Mouse (Mus musculus) G1E (cell line): ENCODE measurements around the gene Spink4. TPM values are rescaled to one million over a fixed set of nuclear protein-coding genes. Genes with fewer than 3 reads are reported as not detected.
A peak's percentile ranks its signal among the peaks of the same experiment; 100 is the strongest.

Experiments used
- ATAC-seq: 2 replicates; pipeline ENCODE4 v1.8.0; 2016; ENCODE audit warnings: mild to moderate bottlenecking; ENCODE audit not compliant: insufficient number of reproducible peaks, poor library complexity, low FRiP score, severe bottlenecking; ENCODE audit errors: extremely low read depth
- DNase-seq: peaks from one replicate; pipeline ENCODE4 v3.0.0; 2012; ENCODE audit warnings: low spot score
- H3K27me3 ChIP-seq: 2 replicates; pipeline ENCODE4 v1.6.1; 2012; ENCODE audit warnings: mild to moderate bottlenecking, low read length, inconsistent platforms; ENCODE audit not compliant: insufficient read depth
- H3K36me3 ChIP-seq: replicated peaks from 2 replicates; pipeline ENCODE3; 2012; ENCODE audit warnings: mild to moderate bottlenecking, inconsistent platforms
- H3K4me1 ChIP-seq: 2 replicates; pipeline ENCODE4 v1.6.1; 2012; ENCODE audit warnings: low read depth, low read length, inconsistent platforms, mixed read lengths; ENCODE audit not compliant: insufficient read depth
- H3K4me3 ChIP-seq: 2 replicates; pipeline ENCODE4 v1.5.1; 2012; ENCODE audit warnings: low read depth, mild to moderate bottlenecking, inconsistent platforms, low read length, moderate library complexity, mixed read lengths
- H3K9me3 ChIP-seq: replicated peaks from 2 replicates; pipeline ENCODE4 v1.6.1; 2012; ENCODE audit warnings: inconsistent platforms
- CTCF ChIP-seq: IDR thresholded peaks from 2 replicates; pipeline ENCODE4 v1.5.1; 2012; ENCODE audit warnings: low read depth, low read length, inconsistent platforms, mixed read lengths
- GATA1 ChIP-seq: IDR thresholded peaks from 2 replicates; pipeline ENCODE4 v1.6.1; 2012; ENCODE audit warnings: borderline replicate concordance, low read length, inconsistent platforms, mixed read lengths
- GATA2 ChIP-seq: IDR thresholded peaks from 2 replicates; pipeline ENCODE4 v1.6.1; 2012; ENCODE audit warnings: low read depth, low read length, inconsistent platforms, borderline replicate concordance
- POLR2AphosphoS5 ChIP-seq: IDR thresholded peaks from 2 replicates; pipeline ENCODE4 v1.6.1; 2012; ENCODE audit warnings: low read depth, low read length, inconsistent platforms; ENCODE audit not compliant: insufficient replicate concordance
- TAL1 ChIP-seq: conservative IDR thresholded peaks from 2 replicates; pipeline ENCODE4 v1.6.1; 2012; ENCODE audit warnings: low read depth, low read length, inconsistent platforms, mixed read lengths
- polyA plus RNA-seq: library from polyadenylated mRNA; stranded (reverse); fragments of >175 nt; gene quantifications from 2 replicates; pipeline ENCODE4 v1.2.3, GENCODE M21; 2012
- total RNA-seq, 2 experiments: library from RNA; stranded (forward) in 1 of 2; stranded (reverse) in 1 of 2; fragments of 200-1000 nt in 1 of 2; fragments of >200 nt in 1 of 2; fragmentation: Nextera tagmentation in 1 of 2; gene quantifications; 2 replicates each; pipeline ENCODE4 v1.2.3; 2014 to 2017

Spink4 gene
- total and polyA plus RNA-seq, 3 experiments = not detected

- Histone ChIP-seq H3K4me3 (no peak overlapping the region), H3K4me1 (peaks cover 34% of the 10 kb centered on the region), H3K9me3 (no peaks in the 10 kb centered on the region), H3K36me3 (peaks cover 65% of the 10 kb centered on the region), H3K27me3 (no peaks in the 10 kb centered on the region)
- DNase-seq (no peak), ATAC-seq (no peak)
- TF ChIP-seq TAL1 (no peak), GATA1 (no peak)
Measured at GRCm38 (mm10) chr4:40969161-40969560, 49.3 kb downstream of the Spink4 start.

GRCm38 (mm10) chr4:40969781-40970591 is 50.1 kb downstream of the Spink4 start:
- Histone ChIP-seq H3K27me3 (no peaks in the 10 kb centered on the region), H3K9me3 (no peaks in the 10 kb centered on the region), H3K4me3 (peak overlapping the region; percentile 99), H3K36me3 (peaks cover 64% of the 10 kb centered on the region), H3K4me1 (peaks cover 39% of the 10 kb centered on the region)
- no peak for ATAC-seq
- DNase-seq = peak; percentile 14
- TF ChIP-seq POLR2AphosphoS5 = no peak
- TF ChIP-seq TAL1 = no peak
- no peak for TF ChIP-seq GATA1
- TF ChIP-seq GATA2 = no peak
- TF ChIP-seq CTCF = no peak

- DNase-seq (no peak), ATAC-seq (peak; percentile 11; the same call in 1 of the 2 replicates)
- peaks cover 43% of the 10 kb centered on the region for H3K4me1 ChIP-seq
- H3K4me3 ChIP-seq = peak overlapping the region; percentile 99
- no peaks in the 10 kb centered on the region for H3K27me3 ChIP-seq
- TF ChIP-seq POLR2AphosphoS5 (no peak), CTCF (no peak), GATA1 (no peak), GATA2 (no peak), TAL1 (no peak)
- H3K36me3 ChIP-seq = peaks cover 64% of the 10 kb centered on the region
- no peaks in the 10 kb centered on the region for H3K9me3 ChIP-seq
Measured at GRCm38 (mm10) chr4:40970592-40970841, 50.7 kb downstream of the Spink4 start.

- DNase-seq (peak; percentile 92), ATAC-seq (peak; percentile 75)
- peak within 1 kb of the TSS; percentile 99 for H3K4me3 ChIP-seq
- H3K27me3 ChIP-seq = no peaks in the 10 kb centered on the region
- H3K36me3 ChIP-seq = peaks cover 64% of the 10 kb centered on the region
- H3K4me1 ChIP-seq = peaks cover 47% of the 10 kb centered on the region
- no peaks in the 10 kb centered on the region for H3K9me3 ChIP-seq
- TF ChIP-seq GATA1 (no peak), GATA2 (no peak), POLR2AphosphoS5 (no peak)
Measured at GRCm38 (mm10) chr4:40970842-40971701, 51.2 kb downstream of the Spink4 start, which contains the start of gene Nfx1. TSS of gene Nfx1 (plus strand) at chr4:40970906.

GRCm38 (mm10) chr4:40971744-40972143 is 51.9 kb downstream of the Spink4 start:
- H3K36me3 ChIP-seq = peaks cover 64% of the 10 kb centered on the region
- TF ChIP-seq GATA1 (no peak), TAL1 (no peak), POLR2AphosphoS5 (no peak), GATA2 (no peak), CTCF (peak; percentile 76)
- H3K27me3 ChIP-seq = no peaks in the 10 kb centered on the region
- ATAC-seq = peak; percentile 12; the same call in 1 of the 2 replicates
- peak overlapping the region; percentile 99 for H3K4me3 ChIP-seq
- peak; percentile 43 for DNase-seq
- peaks cover 49% of the 10 kb centered on the region for H3K4me1 ChIP-seq
- H3K9me3 ChIP-seq = no peaks in the 10 kb centered on the region

GRCm38 (mm10) chr4:40974011-40974410 is 54.2 kb downstream of the Spink4 start:
- Histone ChIP-seq H3K27me3 (no peaks in the 10 kb centered on the region), H3K9me3 (no peaks in the 10 kb centered on the region), H3K4me1 (peaks cover 67% of the 10 kb centered on the region), H3K36me3 (peaks cover 71% of the 10 kb centered on the region), H3K4me3 (no peak overlapping the region)
- DNase-seq = no peak
- no peak for TF ChIP-seq POLR2AphosphoS5
- TF ChIP-seq GATA2 = no peak
- TF ChIP-seq TAL1 = no peak
- no peak for TF ChIP-seq CTCF
- TF ChIP-seq GATA1 = no peak
- ATAC-seq = no peak
